Mouse (Mus musculus) intestine, embryonic 16.5 days (tissue): ENCODE measurements around the gene Kif6. TPM values are rescaled to one million over a fixed set of nuclear protein-coding genes. Genes with fewer than 3 reads are reported as not detected.

Source experiments
- ATAC-seq: fragments of 200-750 bp; cut with Nextera tagmentation; 2 replicates; pipeline ENCODE4 v1.8.0; 2017; ENCODE audit warnings: moderate TSS enrichment, moderate library complexity
- H3K27ac ChIP-seq: fragments of 300-500 bp; sonication (generic); 2 replicates; pipeline ENCODE4 v1.5.1; 2014; ENCODE audit warnings: mild to moderate bottlenecking, low read length
- H3K27me3 ChIP-seq: fragments of 300-500 bp; sonication (generic); replicated peaks from 2 replicates; pipeline ENCODE4 v1.6.1; 2014; ENCODE audit warnings: low read length, control low read depth, mixed read lengths; ENCODE audit not compliant: control insufficient read depth, insufficient read depth
- H3K36me3 ChIP-seq: fragments of 300-500 bp; sonication (generic); 2 replicates; pipeline ENCODE4 v1.6.1; 2014; ENCODE audit warnings: low read length, control low read depth; ENCODE audit not compliant: control insufficient read depth, insufficient read depth
- H3K4me1 ChIP-seq: fragments of 300-500 bp; sonication (generic); 2 replicates; pipeline ENCODE4 v1.6.1; 2014; ENCODE audit warnings: low read length, control low read depth, mixed read lengths; ENCODE audit not compliant: control insufficient read depth, insufficient read depth
- H3K4me2 ChIP-seq: fragments of 300-500 bp; sonication (generic); 2 replicates; pipeline ENCODE4 v1.6.1; 2014; ENCODE audit warnings: low read depth, low read length, control low read depth
- H3K4me3 ChIP-seq: fragments of 300-500 bp; sonication (generic); 2 replicates; pipeline ENCODE4 v1.5.1; 2014; ENCODE audit warnings: mild to moderate bottlenecking, low read length
- H3K9ac ChIP-seq: fragments of 300-500 bp; sonication (generic); 2 replicates; pipeline ENCODE4 v1.6.1; 2014; ENCODE audit warnings: low read depth, low read length
- H3K9me3 ChIP-seq: fragments of 300-500 bp; sonication (generic); 2 replicates; pipeline ENCODE4 v1.6.1; 2016; ENCODE audit warnings: low read length, control low read depth; ENCODE audit not compliant: control insufficient read depth
- WGBS: fragments of 180-500 bp; shearing (Covaris S2); extraction: QIAGEN DNeasy Blood & Tissue Kit; methylation state at CpG from one replicate; pipeline ENCODE4 v1.1.7; 2014; 5-methylcytosine and 5-hydroxymethylcytosine counted together
- polyA plus RNA-seq: library from polyadenylated mRNA; unstranded; fragments of >200 nt; fragmentation: Nextera tagmentation; extraction: Ambion mirVana; gene quantifications from 2 replicates; pipeline ENCODE4 v1.2.1, GENCODE M21; 2015

The Kif6 gene
- polyA plus RNA-seq, 1 experiment from 2014 or later: 1.1 TPM

- WGBS: 61% methylated on average over 11 of the region's 11 CpGs
- ATAC-seq: no peak
- no peaks in the 10 kb centered on the region for H3K27me3 ChIP-seq
These were observed 123.4 kb downstream of the Kif6 start for GRCm38 (mm10) chr17:49738351-49738750.

GRCm38 (mm10) chr17:49739896-49740679 lies 125.2 kb downstream of the Kif6 start:
- Histone ChIP-seq H3K4me3 (no peak overlapping the region), H3K36me3 (no peaks in the 10 kb centered on the region), H3K4me2 (no peak overlapping the region), H3K27ac (no peak overlapping the region), H3K9me3 (peaks cover 4% of the 10 kb centered on the region; the same call in 1 of the 2 replicates), H3K4me1 (no peaks in the 10 kb centered on the region), H3K27me3 (no peaks in the 10 kb centered on the region), H3K9ac (no peak overlapping the region)
- ATAC-seq: no peak
- 88% methylated on average over 9 of the region's 9 CpGs for WGBS

More at GRCm38 (mm10) chr17:49738351-49738750, 123.4 kb downstream of the Kif6 start:
- no peaks in the 10 kb centered on the region for H3K4me1 ChIP-seq
- no peaks in the 10 kb centered on the region for H3K36me3 ChIP-seq
- H3K4me2 ChIP-seq: no peak overlapping the region
- no peak overlapping the region for H3K9ac ChIP-seq
- no peak overlapping the region for H3K4me3 ChIP-seq
- H3K9me3 ChIP-seq: peaks cover 4% of the 10 kb centered on the region; the same call in 1 of the 2 replicates
- no peak overlapping the region for H3K27ac ChIP-seq

GRCm38 (mm10) chr17:49741172-49741571 lies 126.2 kb downstream of the Kif6 start:
- no peak overlapping the region for H3K4me2 ChIP-seq
- H3K27ac ChIP-seq: no peak overlapping the region
- H3K4me3 ChIP-seq: no peak overlapping the region
- no peak overlapping the region for H3K9ac ChIP-seq
- H3K4me1 ChIP-seq: no peaks in the 10 kb centered on the region
- H3K9me3 ChIP-seq: peaks cover 4% of the 10 kb centered on the region; the same call in 1 of the 2 replicates
- 77% methylated on average over 4 of the region's 4 CpGs for WGBS
- H3K36me3 ChIP-seq: no peaks in the 10 kb centered on the region
- no peak for ATAC-seq
- H3K27me3 ChIP-seq: no peaks in the 10 kb centered on the region

- Histone ChIP-seq H3K4me2 (no peak overlapping the region), H3K9me3 (no peaks in the 10 kb centered on the region), H3K4me1 (no peaks in the 10 kb centered on the region), H3K27ac (no peak overlapping the region), H3K27me3 (no peaks in the 10 kb centered on the region), H3K36me3 (no peaks in the 10 kb centered on the region), H3K9ac (no peak overlapping the region), H3K4me3 (no peak overlapping the region)
- 55% methylated on average over 5 of the region's 5 CpGs for WGBS
- ATAC-seq: no peak
These were observed 127.0 kb downstream of the Kif6 start for GRCm38 (mm10) chr17:49741927-49742326.

GRCm38 (mm10) chr17:49743580-49744463 lies 128.9 kb downstream of the Kif6 start:
- Histone ChIP-seq H3K9me3 (no peaks in the 10 kb centered on the region), H3K9ac (no peak overlapping the region), H3K4me2 (no peak overlapping the region), H3K27me3 (no peaks in the 10 kb centered on the region), H3K4me3 (no peak overlapping the region), H3K4me1 (no peaks in the 10 kb centered on the region), H3K27ac (no peak overlapping the region), H3K36me3 (no peaks in the 10 kb centered on the region)
- 74% methylated on average over 14 of the region's 14 CpGs for WGBS
- ATAC-seq: no peak

- Histone ChIP-seq H3K9me3 (peaks cover 3% of the 10 kb centered on the region; the same call in 1 of the 2 replicates), H3K9ac (no peak overlapping the region), H3K4me3 (no peak overlapping the region), H3K27ac (no peak overlapping the region), H3K27me3 (no peaks in the 10 kb centered on the region), H3K4me2 (no peak overlapping the region), H3K36me3 (0 out of 2 replicates have a peak, but pooled peaks cover 3% of the 10 kb centered on the region), H3K4me1 (no peaks in the 10 kb centered on the region)
- ATAC-seq: peak; percentile 64; the same call in 1 of the 2 replicates
- 52% methylated on average over 6 of the region's 6 CpGs for WGBS
These were observed 136.0 kb downstream of the Kif6 start for GRCm38 (mm10) chr17:49750889-49751324.

GRCm38 (mm10) chr17:49753874-49754273 lies 138.9 kb downstream of the Kif6 start:
- no peak overlapping the region for H3K9ac ChIP-seq
- H3K9me3 ChIP-seq: peaks cover 3% of the 10 kb centered on the region; the same call in 1 of the 2 replicates
- ATAC-seq: no peak
- WGBS: 92% methylated on average over 7 of the region's 7 CpGs
- H3K4me2 ChIP-seq: no peak overlapping the region
- 0 out of 2 replicates have a peak, but pooled peaks cover 3% of the 10 kb centered on the region for H3K36me3 ChIP-seq
- H3K27ac ChIP-seq: no peak overlapping the region
- 0 out of 2 replicates have a peak, but pooled peaks cover 4% of the 10 kb centered on the region for H3K4me1 ChIP-seq
- no peaks in the 10 kb centered on the region for H3K27me3 ChIP-seq
- H3K4me3 ChIP-seq: no peak overlapping the region

- ATAC-seq: peak; percentile 88
- H3K27me3 ChIP-seq: no peaks in the 10 kb centered on the region
- H3K27ac ChIP-seq: no peak overlapping the region; the same call in 1 of the 2 replicates
- no peak overlapping the region for H3K4me2 ChIP-seq
- 0 out of 2 replicates have a peak, but pooled peaks cover 3% of the 10 kb centered on the region for H3K36me3 ChIP-seq
- 69% methylated on average over 19 of the region's 19 CpGs for WGBS
- H3K9ac ChIP-seq: no peak overlapping the region
- H3K4me3 ChIP-seq: no peak overlapping the region
- peaks cover 3% of the 10 kb centered on the region; the same call in 1 of the 2 replicates for H3K9me3 ChIP-seq
- H3K4me1 ChIP-seq: 0 out of 2 replicates have a peak, but pooled peaks cover 4% of the 10 kb centered on the region
These were observed 141.9 kb downstream of the Kif6 start for GRCm38 (mm10) chr17:49756862-49757261.

GRCm38 (mm10) chr17:49759047-49759446 lies 144.1 kb downstream of the Kif6 start:
- H3K4me2 ChIP-seq: no peak overlapping the region
- no peak for ATAC-seq
- 0 out of 2 replicates have a peak, but pooled peaks cover 4% of the 10 kb centered on the region for H3K4me1 ChIP-seq
- H3K27ac ChIP-seq: no peak overlapping the region
- H3K9me3 ChIP-seq: peaks cover 3% of the 10 kb centered on the region; the same call in 1 of the 2 replicates
- no peaks in the 10 kb centered on the region for H3K27me3 ChIP-seq
- H3K36me3 ChIP-seq: 0 out of 2 replicates have a peak, but pooled peaks cover 3% of the 10 kb centered on the region
- no peak overlapping the region for H3K4me3 ChIP-seq
- WGBS: 79% methylated on average over 4 of the region's 4 CpGs
- H3K9ac ChIP-seq: no peak overlapping the region
